Mouse (Mus musculus) testis, adult 2 months (tissue): ENCODE measurements around the gene Lgals7.

Source experiments
- CTCF ChIP-seq: fragments of 200-500 bp; IDR thresholded peaks from 2 replicates; pipeline ENCODE4 v1.5.1; 2012; ENCODE audit warnings: low read depth, mild to moderate bottlenecking, inconsistent platforms, low read length, moderate library complexity; ENCODE audit not compliant: control insufficient read depth, insufficient read depth, insufficient replicate concordance
- POLR2A ChIP-seq: fragments of 200-500 bp; IDR thresholded peaks from 2 replicates; pipeline ENCODE4 v1.6.1; 2012; ENCODE audit warnings: low read depth, mild to moderate bottlenecking, inconsistent platforms, low read length, moderate library complexity; ENCODE audit not compliant: control insufficient read depth

DNA sequence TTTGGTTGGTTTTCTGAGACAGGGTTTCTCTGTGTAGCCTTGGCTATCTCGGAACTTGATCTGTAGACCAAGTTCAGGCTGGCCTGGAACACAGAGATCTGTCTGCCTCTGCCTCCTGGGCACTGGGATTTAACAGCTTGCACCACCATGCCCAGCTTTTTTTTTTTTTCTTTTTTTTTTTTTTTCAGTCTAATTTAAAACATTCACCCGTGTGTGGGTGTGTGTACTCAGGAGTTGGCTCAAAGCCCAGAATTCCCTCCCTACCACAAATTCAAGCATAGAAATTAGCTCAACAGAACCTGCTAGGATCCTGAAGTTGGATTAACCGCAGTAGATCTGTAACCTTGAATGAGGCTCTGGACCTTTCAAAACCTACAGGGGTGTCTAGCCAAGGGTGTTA lies 36.3 kb upstream of the Lgals7 start:
- TF ChIP-seq CTCF (no peak), POLR2A (no peak)
